Mouse (Mus musculus) monocyte, adult 2 months (primary cell): ENCODE measurements around the gene Mb.
"Not testable (repeated sequence)": the region's sequence is repeated elsewhere in the genome, so short reads cannot be mapped to it uniquely, and the experiment has no call there.

Experiments
- DNase-seq, 2 experiments: peaks; one replicate each; pipeline ENCODE4 v3.0.0; 2022; ENCODE audit warnings: low spot score in 2 of 2, low read depth in 1 of 2

Mb gene

DNA sequence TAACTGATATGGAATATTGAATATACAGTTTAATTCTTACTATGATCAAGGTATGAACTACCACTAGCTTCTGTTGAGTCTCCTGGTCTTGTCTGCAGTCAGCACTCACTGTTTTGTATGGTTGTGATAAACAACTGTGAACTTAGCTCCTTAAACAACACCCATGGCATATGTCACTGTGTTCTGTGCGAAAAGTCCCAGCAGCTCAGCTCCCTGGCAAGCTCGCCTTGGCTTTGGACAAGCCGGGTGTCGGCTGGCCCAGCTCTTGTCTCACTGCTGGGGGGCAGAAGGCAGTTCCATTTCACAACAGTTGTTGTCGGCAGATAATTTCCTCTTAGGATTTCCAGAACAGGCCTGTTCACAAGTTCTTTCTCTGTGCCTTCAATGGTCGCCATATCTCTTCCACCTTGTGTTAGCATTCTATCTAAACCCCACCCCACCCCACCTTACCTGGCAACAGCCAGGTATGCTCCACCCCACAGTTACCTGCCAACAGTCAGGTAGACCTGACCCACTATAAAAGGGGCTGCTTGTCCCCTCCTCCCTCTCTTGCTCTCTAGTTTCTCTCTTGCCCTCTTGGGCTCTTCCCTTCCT lies 14.9 kb upstream of the Mb start:
- DNase-seq, result no peak

GRCm38 (mm10) chr15:77062746-77063145 lies 12.3 kb upstream of the Mb start:
- no peak for DNase-seq

GRCm38 (mm10) chr15:77059416-77059815 lies 8.9 kb upstream of the Mb start:
- DNase-seq, result not testable (repeated sequence)

DNA sequence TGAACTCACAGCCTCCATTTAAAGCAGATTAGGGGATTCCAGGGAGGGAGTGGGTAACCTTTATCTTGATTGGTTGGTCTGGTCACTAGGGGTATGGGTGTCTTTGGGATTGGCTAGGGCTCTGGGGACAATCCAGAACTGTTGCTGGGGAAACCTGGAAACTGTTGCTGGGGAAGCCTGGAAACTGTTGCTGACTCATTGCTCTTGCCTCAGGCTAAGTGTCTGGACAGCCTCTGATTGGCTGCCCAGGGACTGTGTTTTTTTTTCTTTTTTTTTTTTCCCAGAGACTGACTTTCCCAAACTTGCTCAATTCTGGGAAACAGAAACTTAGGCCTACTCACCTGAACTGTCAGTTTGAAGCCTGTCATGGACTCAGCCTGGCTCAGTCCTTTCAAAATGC lies 8.1 kb upstream of the Mb start:
- no peak for DNase-seq

GRCm38 (mm10) chr15:77056791-77057051 lies 6.3 kb upstream of the Mb start:
- no peak for DNase-seq

- no peak for DNase-seq
These were observed 5.7 kb upstream of the Mb start for GRCm38 (mm10) chr15:77056001-77056790.

DNA sequence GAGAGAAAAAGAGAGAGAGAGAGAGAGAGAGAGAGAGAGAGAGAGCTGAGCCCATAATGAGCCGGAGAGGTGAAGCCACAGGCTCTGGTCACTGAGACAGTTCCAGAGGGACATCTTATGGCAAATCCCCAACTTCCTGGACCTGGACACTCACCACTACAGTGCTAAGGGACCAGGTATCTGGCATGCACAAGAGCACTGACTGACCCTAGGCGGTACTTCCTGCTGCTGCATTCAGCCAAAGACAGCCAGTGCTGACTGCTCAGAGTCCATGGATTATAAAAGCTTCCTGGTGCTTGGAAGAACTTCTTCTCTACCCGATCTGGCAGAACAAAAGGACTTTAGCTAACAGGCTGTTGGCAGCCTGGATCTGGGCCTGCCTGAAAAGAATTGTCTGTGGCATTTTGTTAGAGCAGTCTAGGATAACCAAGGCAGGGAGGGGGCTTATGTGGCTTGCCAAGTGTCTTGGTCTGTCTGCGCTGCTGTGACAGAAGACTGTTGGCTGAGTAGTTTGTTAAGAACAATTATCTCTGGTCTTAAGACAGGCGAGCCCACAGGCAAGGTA lies 4.2 kb upstream of the Mb start:
- no peak for DNase-seq

DNA sequence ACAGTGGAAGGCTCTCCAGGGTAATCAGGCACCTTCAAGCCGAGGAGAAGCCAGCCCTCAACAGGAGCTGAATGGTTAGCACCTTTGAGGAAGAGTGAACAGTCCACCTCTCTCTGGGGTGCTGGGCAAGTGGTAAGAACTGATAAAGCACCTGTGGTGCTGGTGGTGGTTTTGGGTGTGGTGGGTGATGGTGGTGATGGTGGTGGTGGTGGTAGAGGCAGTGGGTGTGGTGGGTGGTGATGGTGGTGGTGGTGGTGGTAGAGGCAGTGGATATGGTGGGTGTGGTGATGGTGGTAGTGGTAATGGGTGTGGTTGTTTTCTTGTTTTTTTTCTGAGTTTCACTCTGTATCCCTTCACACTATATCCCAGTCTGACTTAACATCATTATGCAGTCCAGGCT lies 2.6 kb upstream of the Mb start:
- no peak for DNase-seq

GRCm38 (mm10) chr15:77052176-77052575 lies 1.7 kb upstream of the Mb start:
- no peak for DNase-seq

- no peak for DNase-seq
These were observed 4.9 kb downstream of the Mb start for GRCm38 (mm10) chr15:77045609-77046008.

- DNase-seq, result no peak
These were observed 5.7 kb downstream of the Mb start, which contains the start of gene Apol6 for GRCm38 (mm10) chr15:77044597-77045320. TSS of gene Apol6 (plus strand) at chr15:77044729.

GRCm38 (mm10) chr15:77040784-77041183 lies 9.7 kb downstream of the Mb start:
- no peak for DNase-seq

DNA sequence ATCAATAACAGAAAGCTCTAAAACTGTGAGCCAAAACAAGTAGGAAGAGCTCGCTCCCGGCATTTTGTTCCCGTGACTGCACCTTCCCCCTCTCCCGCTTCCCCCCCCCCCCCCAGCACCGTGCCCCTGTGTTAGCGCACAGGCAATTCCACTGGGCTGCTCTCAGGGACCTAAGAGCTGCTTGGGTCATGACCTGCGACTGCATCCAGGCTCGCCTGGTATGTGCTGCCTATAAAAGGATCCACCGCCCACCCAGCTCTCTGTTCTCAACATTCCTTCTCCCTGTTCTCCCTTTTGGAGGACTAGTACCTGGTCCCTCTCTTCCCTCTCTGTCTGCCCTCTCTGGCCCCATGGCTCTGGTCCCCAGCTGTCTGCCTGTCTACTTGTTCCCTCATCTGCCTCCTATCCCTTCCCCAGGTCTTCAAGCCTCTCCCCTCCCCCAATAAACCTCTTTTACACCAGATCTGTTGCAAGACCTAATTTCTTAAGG lies 11.2 kb downstream of the Mb start:
- DNase-seq, result no peak

- DNase-seq, result no peak
These were observed 12.9 kb downstream of the Mb start for GRCm38 (mm10) chr15:77037278-77038161.

DNA sequence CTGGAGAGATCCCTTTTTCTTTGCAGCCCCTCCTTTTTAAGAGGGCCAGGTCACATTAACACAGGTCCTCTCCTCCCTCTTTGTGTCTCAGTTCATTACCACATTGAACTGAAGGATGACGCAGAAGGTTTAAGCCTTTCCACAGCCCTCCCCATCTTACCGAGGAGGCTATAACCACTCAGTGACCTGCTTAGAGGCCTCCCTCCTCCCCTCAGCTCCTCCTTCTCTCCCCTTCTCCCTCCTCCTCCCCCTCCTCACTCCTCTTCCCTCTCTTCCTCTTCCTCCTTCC lies 13.5 kb downstream of the Mb start:
- DNase-seq, result no peak

DNA sequence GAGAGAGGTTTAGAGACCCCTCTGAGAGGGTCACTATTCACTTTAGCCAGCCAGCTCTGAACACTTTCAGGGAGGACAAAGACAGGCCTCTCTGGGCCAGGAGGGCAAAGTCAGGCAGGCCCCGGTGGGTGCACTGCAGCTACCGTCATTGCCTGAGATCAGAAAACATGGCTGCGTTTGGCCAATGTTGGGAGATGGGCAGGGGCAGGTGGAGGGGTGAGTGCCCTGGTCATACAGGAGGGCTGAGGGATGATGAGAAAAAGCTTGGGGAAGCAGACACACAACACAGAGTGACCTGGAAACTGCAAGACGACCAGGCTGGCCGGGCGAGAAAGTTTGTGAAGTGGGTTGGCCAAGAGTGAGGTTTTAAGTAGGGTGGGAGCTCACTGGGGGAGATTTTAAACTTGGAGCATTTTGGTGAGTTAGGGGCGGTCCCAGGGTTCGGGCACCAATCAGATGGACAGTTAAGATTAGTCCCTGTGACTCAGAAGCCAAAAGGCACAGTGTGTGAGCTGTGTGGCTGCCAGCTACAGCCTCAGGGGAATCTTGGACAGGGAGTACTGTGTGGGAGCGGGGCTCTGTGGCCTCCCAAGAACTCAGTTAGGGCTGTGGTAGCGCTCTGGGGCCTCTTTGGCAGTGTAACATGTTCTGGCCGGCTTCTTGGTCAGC lies 14.0 kb downstream of the Mb start:
- DNase-seq, result no peak

GRCm38 (mm10) chr15:77035643-77036042 lies 14.8 kb downstream of the Mb start:
- no peak for DNase-seq

GRCm38 (mm10) chr15:77034526-77034925 lies 15.9 kb downstream of the Mb start:
- DNase-seq, result no peak

- DNase-seq, result no peak
These were observed 19.2 kb downstream of the Mb start for GRCm38 (mm10) chr15:77031271-77031670.

- DNase-seq, result no peak
These were observed 21.0 kb downstream of the Mb start for GRCm38 (mm10) chr15:77029331-77029991.
